Mouse (Mus musculus) B cell, adult 2 months (primary cell): ENCODE measurements around the gene 1700020N01Rik.

Source experiments
- DNase-seq, 2 experiments: peaks; one replicate each; pipeline ENCODE4 v3.0.0; 2022

Gene 1700020N01Rik

DNA sequence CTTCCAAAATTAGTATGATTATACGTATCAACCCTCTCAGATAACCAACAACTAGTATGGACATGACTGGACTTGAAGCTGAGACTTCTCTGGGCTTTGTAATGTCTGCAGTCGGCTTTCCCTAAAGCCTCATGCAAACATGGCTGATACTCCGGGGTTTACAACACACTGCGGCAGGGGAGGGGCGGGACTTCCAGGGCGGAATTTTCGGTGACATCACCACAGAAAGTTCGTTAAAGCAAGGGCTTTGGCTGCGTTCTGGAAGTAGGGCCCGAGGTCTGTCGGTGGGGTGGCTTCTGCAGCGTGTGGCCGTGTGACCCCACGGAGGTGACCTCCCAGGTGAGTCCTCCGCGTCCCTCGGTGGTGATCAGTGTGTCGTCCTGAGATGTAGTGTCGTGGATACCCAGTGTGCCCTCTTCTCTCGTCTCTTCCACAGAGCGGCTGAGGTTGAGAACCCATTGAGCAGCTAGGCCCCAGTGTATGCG, at the start of gene 1700020N01Rik:
Gene 1700020N01Rik (plus strand): TSS at position 250 of the 485 bp plus-strand sequence.
- DNase-seq = no peak

DNA sequence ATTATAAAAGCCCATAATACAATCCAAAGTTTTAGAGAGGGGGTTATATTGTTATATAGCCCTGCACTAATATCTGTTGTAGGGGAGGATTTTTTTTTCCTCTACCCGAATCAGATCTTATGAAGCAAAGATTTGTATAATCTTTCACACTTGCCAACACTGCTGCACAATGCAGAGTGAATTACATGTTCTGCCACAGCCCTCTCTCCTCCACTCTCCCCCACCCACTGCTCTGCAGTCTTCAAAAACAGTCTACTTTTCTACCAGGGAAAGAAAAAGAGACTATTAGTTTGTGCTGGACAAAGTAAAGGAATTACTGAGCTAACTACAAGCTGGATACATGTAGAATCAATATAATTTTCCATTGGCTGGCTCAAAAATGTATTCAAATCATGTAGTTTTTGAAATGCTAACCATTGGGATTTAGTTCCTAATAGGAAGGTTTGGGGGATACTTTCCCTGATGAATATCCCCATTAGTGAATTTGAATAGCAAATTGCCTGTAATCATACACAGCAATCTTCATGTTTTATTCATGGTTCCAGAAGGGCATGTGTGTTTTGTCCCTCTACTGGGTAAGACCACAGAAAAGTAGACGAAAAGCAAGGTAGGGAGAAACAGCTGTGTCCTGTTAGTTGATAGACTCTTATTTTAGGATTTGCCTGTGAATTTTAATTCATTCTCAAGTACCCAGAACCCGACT, 49.2 kb upstream of the 1700020N01Rik start:
- no peak for DNase-seq

DNA sequence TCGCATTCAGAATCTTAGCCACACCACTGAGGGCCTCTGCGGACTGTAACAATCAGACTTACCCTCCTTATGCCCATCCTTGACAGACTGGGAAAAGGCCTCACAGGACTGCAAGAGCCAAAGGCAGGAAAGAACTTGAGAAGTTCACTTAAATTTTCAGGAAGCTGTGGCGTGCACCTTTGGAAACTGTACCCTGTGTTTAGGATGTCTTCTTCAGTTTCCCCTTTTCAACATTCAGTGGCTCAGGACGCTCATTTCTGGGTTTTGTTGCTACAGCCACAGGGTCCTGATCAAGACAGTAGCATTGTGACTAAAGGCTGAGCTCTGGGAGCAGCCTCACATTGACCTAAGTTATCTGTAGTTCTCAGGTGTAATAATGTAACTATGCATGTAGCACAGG, 48.2 kb upstream of the 1700020N01Rik start:
- DNase-seq = no peak

GRCm38 (mm10) chr10:21545446-21545845, 47.5 kb upstream of the 1700020N01Rik start:
- DNase-seq = no peak

DNA sequence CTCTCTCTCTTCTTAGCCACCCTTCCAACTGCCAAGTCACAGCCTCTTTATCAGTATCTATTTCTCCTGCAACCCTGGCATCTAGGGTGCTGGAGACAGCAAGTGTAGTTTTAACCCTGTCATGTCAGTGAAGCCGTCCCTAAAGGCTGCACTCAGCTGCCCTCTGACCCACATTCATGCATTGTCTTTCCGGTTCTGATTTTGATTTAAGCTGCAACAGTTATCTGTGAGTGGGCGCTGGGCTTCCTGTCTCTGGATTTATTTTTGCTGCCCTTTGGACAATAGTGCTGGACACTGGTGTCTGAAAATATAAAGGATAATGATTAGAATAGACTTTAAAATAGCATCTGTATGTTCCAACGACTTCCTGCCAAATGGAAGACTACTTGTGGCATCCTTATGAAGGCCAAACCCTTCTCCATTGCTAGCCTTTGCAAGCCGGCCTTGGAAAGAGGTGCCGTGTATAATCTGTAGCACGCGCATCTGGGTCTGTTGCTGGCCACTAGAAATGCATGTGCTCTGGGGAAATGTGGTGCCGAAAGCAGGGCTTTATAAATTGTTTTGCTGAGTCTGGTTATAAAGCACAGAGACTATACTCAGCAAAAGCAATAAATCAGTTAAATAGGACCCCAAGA, 44.0 kb upstream of the 1700020N01Rik start:
- no peak for DNase-seq

- DNase-seq = no peak
Observed at GRCm38 (mm10) chr10:21552967-21553682, 39.8 kb upstream of the 1700020N01Rik start.

- DNase-seq = no peak
Observed at GRCm38 (mm10) chr10:21553683-21554035, 39.3 kb upstream of the 1700020N01Rik start.

GRCm38 (mm10) chr10:21554896-21555580, 37.9 kb upstream of the 1700020N01Rik start:
- DNase-seq = no peak

DNA sequence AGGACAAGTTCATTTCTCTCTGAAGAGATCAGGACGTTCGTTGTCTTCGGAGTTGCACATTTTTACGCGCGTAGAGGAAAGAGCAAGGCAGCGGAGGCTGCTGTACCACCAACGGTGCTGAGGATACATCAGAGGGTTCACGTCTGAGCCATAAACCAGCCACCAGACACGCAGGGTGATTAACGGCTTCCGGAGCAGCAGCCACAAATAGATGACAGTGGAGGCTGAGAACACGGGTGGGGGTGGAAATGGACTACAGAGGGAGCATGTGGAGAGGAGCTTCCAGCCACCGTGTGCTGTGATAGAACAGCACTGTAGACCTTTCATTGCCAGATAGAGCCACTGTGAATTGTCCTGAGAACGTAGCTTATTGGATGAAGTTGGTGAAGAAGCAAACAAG, 33.2 kb upstream of the 1700020N01Rik start:
- peak; percentile 21 to 32 for DNase-seq

GRCm38 (mm10) chr10:21561181-21561580, 31.8 kb upstream of the 1700020N01Rik start:
- no peak for DNase-seq

DNA sequence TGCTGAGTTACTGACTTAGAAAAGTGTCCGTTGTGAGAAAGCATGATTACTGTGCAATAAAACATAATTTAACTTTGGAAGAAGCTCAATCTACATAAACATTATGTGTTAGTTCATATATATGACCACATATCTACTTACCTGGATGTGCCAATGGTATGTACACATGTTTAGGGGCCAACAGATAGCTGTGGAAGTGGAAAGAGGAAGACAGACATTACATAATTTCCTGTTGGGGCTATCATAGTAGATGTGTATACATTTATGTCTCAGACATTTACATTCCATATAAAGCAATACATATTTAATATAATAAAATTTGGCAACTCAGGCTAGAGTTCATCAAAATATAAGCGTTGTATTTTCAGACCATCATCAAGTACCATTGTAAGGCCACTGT, 29.5 kb upstream of the 1700020N01Rik start:
- DNase-seq = no peak

GRCm38 (mm10) chr10:21564189-21564588, 28.8 kb upstream of the 1700020N01Rik start:
- no peak for DNase-seq

GRCm38 (mm10) chr10:21566074-21566473, 26.9 kb upstream of the 1700020N01Rik start:
- no peak for DNase-seq

DNA sequence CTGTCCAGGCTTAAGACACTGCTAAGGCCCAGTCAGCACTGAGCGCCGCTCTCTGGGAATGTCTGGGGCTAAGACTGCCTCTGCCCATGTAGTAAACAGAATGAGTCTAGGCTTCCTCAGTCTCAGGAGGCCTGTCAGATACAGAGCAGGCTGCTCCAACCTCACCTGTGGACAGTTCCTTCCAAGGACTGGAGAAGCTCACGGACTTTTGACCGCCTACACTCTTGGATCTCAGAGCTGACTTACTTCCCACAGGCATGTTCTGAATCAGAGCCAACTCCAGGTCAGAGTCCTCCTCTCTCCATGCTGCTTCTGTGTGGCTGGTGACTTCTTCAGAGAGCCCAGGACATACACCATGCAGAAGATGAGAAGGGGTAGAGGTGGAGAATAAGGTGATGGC, 21.3 kb upstream of the 1700020N01Rik start:
- no peak for DNase-seq

DNA sequence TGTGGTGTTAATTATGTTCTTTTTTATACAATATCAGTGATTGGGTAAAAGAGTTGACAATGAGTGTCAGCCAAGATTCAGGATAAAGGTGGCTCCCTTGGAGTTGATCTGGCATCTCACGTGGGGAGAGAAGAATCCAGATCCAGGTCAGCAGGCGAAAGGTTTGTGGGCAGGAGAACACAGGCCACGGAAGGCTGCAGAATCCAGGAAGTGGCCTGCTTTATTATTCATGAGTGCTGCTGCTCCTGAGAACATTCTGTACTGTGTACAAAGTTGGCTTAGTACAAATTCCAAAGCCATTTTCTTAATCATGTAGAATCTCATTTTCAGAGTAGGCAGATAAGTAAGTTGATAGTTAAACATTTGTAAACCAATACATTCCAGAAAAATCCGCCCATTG, 19.2 kb upstream of the 1700020N01Rik start:
- DNase-seq = no peak

- DNase-seq = no peak
Observed at GRCm38 (mm10) chr10:21575806-21576378, 17.1 kb upstream of the 1700020N01Rik start.

GRCm38 (mm10) chr10:21577798-21578197, 15.1 kb upstream of the 1700020N01Rik start:
- DNase-seq = no peak

GRCm38 (mm10) chr10:21581546-21581945, 11.4 kb upstream of the 1700020N01Rik start:
- DNase-seq = no peak

GRCm38 (mm10) chr10:21587041-21587440, 5.9 kb upstream of the 1700020N01Rik start:
- DNase-seq = no peak

- DNase-seq = no peak
Observed at GRCm38 (mm10) chr10:21588007-21588852, 4.7 kb upstream of the 1700020N01Rik start.

DNA sequence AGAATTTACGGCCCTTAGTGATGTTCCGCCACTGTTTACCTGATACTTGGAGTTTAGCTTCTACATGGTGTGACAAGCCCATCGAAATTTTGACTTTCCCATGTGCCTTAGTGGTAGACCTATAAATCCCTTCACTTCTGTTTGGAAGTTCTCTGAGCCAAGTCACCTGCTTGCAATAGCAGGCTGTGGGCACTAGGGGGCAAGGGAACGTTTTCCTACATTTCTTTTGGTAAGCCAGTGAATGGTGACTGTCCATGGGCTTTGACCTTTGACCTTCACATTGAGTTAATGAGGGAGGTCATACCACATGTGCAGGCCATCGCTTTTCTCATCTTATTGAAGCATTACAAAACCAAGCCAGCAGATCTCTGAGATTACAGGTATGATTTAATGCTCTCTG, 8.0 kb downstream of the 1700020N01Rik start:
- peak; percentile 70 to 76 for DNase-seq

DNA sequence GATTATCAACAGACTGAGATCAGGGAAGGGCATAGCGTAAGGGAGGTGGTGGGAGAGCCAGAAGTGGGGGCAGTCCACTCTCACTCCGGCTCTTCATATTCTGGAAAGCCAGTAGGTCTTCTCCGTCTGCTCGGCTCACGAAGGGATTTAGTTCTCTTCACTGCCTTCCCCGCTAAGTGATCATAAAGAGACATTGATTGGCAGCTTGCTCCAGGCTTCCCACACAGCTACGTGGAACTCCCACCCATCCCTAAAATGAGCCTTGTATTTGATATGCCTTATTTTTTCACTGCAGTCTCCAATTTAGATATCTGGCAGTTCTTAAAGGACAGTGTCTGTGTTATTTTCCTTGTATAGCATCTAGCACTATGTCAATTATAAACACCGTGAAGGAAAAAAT, 11.5 kb downstream of the 1700020N01Rik start:
- DNase-seq = no peak
